In the genomic region with DNA sequence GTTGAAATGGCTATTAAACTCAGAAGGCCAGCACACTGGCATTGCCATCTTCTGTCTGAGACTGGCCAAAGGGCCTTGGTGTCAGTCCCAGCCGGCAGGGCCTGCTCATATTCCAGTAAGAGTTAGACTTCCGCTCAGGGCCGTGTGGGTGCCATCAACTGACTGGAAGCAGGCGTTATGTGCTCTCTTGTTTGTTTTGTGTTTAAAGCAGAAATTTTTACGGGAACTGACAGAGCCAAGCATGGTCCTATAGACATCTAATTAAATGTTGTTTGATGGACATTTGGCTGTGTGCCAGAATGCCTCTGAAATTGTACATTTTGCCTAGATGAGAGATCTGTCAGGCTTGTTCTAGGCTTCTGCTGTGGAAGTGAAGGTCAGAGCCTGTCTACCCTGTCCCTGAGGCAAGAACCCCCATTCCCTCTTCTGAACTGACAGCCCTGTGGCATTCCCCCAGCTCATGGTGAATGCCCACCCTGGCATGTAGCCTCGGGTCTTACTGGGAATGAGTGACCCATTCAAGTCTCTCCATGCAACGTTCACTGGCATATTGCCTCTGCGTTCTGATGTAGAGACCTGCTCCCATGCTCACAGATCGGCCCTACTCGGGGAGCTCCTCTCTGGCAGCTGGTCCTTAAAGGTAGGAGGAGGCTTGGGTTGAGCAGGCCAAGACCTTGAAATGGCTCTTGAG, we compare ENCODE assay signal across 23 mouse cellular contexts. TPM values are rescaled to one million over a fixed set of nuclear protein-coding genes. Genes with fewer than 3 reads are reported as not detected.
DNase-seq lines count a peak whose midpoint lies in the region; ATAC-seq and TF ChIP-seq lines count a peak whose summit lies in the region.
"Had no signal": no experiment of that assay in that cellular context is flagged by ENCODE, and none has a peak within 500 bp of the region (broad histone marks: within the 10 kb centered on the region; RNA-seq: fewer than 3 reads in every experiment).

No protein-coding gene starts in this region.

- 61% methylated on average over 10 of the region's 10 CpGs for WGBS in lung, embryonic 16.5 days
- WGBS in forebrain, embryonic 16.5 days, result 49% methylated on average over 10 of the region's 10 CpGs

- H3K27me3 ChIP-seq in lung, embryonic 16.5 days (ENCODE audit: control insufficient read depth, insufficient read depth, low read depth, low read length), result no peaks in the 10 kb centered on the region
- H3K27me3 ChIP-seq in forebrain, embryonic 16.5 days (replicated peaks; ENCODE audit: control insufficient read depth, insufficient read depth, low read length), result no peaks in the 10 kb centered on the region
- H3K27me3 ChIP-seq: hindbrain, embryonic 15.5 days; limb, embryonic 15.5 days; midbrain, embryonic 15.5 days; neural tube, embryonic 13.5 days had no signal

- H3K4me2 ChIP-seq in lung, embryonic 16.5 days (ENCODE audit: low read depth, low read length), result no peak overlapping the region
- H3K4me2 ChIP-seq in forebrain, embryonic 16.5 days (ENCODE audit: low read length), result no peak overlapping the region
- H3K4me2 ChIP-seq: hindbrain, embryonic 15.5 days; limb, embryonic 15.5 days; midbrain, embryonic 15.5 days; neural tube, embryonic 13.5 days had no signal

- H3K4me3 ChIP-seq in gastrocnemius, adult 2 months, result no peak overlapping the region
- no peak overlapping the region for H3K4me3 ChIP-seq in lung, embryonic 16.5 days (ENCODE audit: low read length)
- no peak overlapping the region for H3K4me3 ChIP-seq in forebrain, embryonic 16.5 days (replicated peaks; ENCODE audit: low read length)
- H3K4me3 ChIP-seq: embryonic facial prominence, embryonic 10.5 days; heart, embryonic 10.5 days; hindbrain, embryonic 15.5 days; limb, embryonic 15.5 days; midbrain, embryonic 15.5 days; myocyte; neural tube, embryonic 13.5 days had no signal

- no peak for TF ChIP-seq CTCF in gastrocnemius, adult 2 months (IDR thresholded peaks at IDR 0.05)

- ATAC-seq in lung, embryonic 16.5 days (ENCODE audit: low read depth), result peak; percentile 64
- peak; percentile 36; the same call in 1 of the 2 replicates for ATAC-seq in forebrain, embryonic 16.5 days
- ATAC-seq: intestine, embryonic 16.5 days; midbrain, embryonic 15.5 days had no signal

- intact Hi-C loops in gastrocnemius, adult 2 months (cut with DNase I), result no loop called here

- no peak overlapping the region for H3K9ac ChIP-seq in lung, embryonic 16.5 days (ENCODE audit: low read length)
- H3K9ac ChIP-seq in forebrain, embryonic 16.5 days (replicated peaks; ENCODE audit: low read depth, low read length), result no peak overlapping the region
- H3K9ac ChIP-seq: hindbrain, embryonic 15.5 days; limb, embryonic 15.5 days; liver, embryonic 14.5 days; midbrain, embryonic 15.5 days; neural tube, embryonic 13.5 days had no signal

- peaks cover 30% of the 10 kb centered on the region for H3K36me3 ChIP-seq in lung, embryonic 16.5 days (ENCODE audit: control insufficient read depth, insufficient read depth, low read length)
- peaks cover 27% of the 10 kb centered on the region for H3K36me3 ChIP-seq in forebrain, embryonic 16.5 days (ENCODE audit: control insufficient read depth, insufficient read depth)

- peaks cover 32% of the 10 kb centered on the region for H3K4me1 ChIP-seq in lung, embryonic 16.5 days (replicated peaks; ENCODE audit: control insufficient read depth, insufficient read depth, low read length)
- H3K4me1 ChIP-seq in forebrain, embryonic 16.5 days (replicated peaks; ENCODE audit: control insufficient read depth, insufficient read depth, low read length), result peaks cover 10% of the 10 kb centered on the region
- H3K4me1 ChIP-seq: embryonic facial prominence, embryonic 10.5 days; limb, embryonic 15.5 days; midbrain, embryonic 15.5 days; neural tube, embryonic 13.5 days had no signal

- DNase-seq in cerebellum, postnatal 10 days, result peak; percentile 71 to 76
- no peak for DNase-seq in cerebellum, postnatal 36 days
- DNase-seq in gastrocnemius, adult 2 months, result peak; percentile 67
- no peak for DNase-seq in gastrocnemius, postnatal 4 days (ENCODE audit: low spot score in 2 of 2)
- no peak for DNase-seq in lung, adult 18-20 months
- DNase-seq: adrenal gland, postnatal 10 days; cerebellum, adult 2 months; kidney, adult 9 months; kidney, postnatal 25 days; thymus, adult 18-20 months; thymus, postnatal 36 days had no signal

- H3K9me3 ChIP-seq in lung, embryonic 16.5 days (ENCODE audit: control insufficient read depth, low read length), result no peaks in the 10 kb centered on the region
- H3K9me3 ChIP-seq in forebrain, embryonic 16.5 days (ENCODE audit: control insufficient read depth, low read length), result no peaks in the 10 kb centered on the region
- H3K9me3 ChIP-seq: embryonic facial prominence, embryonic 10.5 days; heart, embryonic 10.5 days; hindbrain, embryonic 15.5 days; limb, embryonic 15.5 days; midbrain, embryonic 15.5 days; neural tube, embryonic 13.5 days had no signal

- peak overlapping the region; percentile 21; the same call in 1 of the 2 replicates for H3K27ac ChIP-seq in gastrocnemius, adult 2 months
- peak overlapping the region; percentile 64 for H3K27ac ChIP-seq in lung, embryonic 16.5 days (ENCODE audit: low read length)
- H3K27ac ChIP-seq in forebrain, embryonic 16.5 days (ENCODE audit: low read length), result no peak overlapping the region
- H3K27ac ChIP-seq: embryonic facial prominence, embryonic 10.5 days; heart, embryonic 10.5 days; hindbrain, embryonic 15.5 days; limb, embryonic 15.5 days; liver, embryonic 14.5 days; midbrain, embryonic 15.5 days; neural tube, embryonic 13.5 days had no signal

RNA-seq across cellular contexts. Expression of a gene that starts 38.1 kb away (rescaled TPM):
- total RNA-seq in gastrocnemius, adult 2 months (2021), result 10 to 100 TPM; 15.4 to 19.6 TPM
- total RNA-seq in gastrocnemius, postnatal 4 days (2021), result 10 to 100 TPM; 28.5 to 31.3 TPM
- 56.3 and 73.3 TPM in 2 replicates for polyA plus RNA-seq in lung, embryonic 16.5 days (2015; fragmentation: Nextera tagmentation; extraction: Ambion mirVana)
- 87.3 and 97.1 TPM in 2 replicates for polyA plus RNA-seq in forebrain, embryonic 16.5 days (2015; fragmentation: Nextera tagmentation; extraction: Ambion mirVana)

RNA-seq across cellular contexts. Expression of a gene that starts 40.4 kb away (rescaled TPM):
- under 1 TPM; 0.20 to 0.33 TPM for total RNA-seq in gastrocnemius, adult 2 months (2021)
- 1 to 10 TPM; 5.7 to 7.9 TPM for total RNA-seq in gastrocnemius, postnatal 4 days (2021)
- 2.0 and 2.5 TPM in 2 replicates for polyA plus RNA-seq in lung, embryonic 16.5 days (2015; fragmentation: Nextera tagmentation; extraction: Ambion mirVana)
- 0.26 and 0.37 TPM in 2 replicates for polyA plus RNA-seq in forebrain, embryonic 16.5 days (2015; fragmentation: Nextera tagmentation; extraction: Ambion mirVana)
- total RNA-seq: hematopoietic stem cell, adult 5-6 weeks had no signal

Comparison
In these comparisons a context has a peak if more than half of its experiments do, and no peak if none do; other contexts are left out.
1. DNase-seq: peak in cerebellum, postnatal 10 days (2 of 2) and gastrocnemius, adult 2 months (single experiment); none in cerebellum, postnatal 36 days (0 of 2), gastrocnemius, postnatal 4 days (0 of 2) and lung, adult 18-20 months (0 of 2).
2. RNA of a gene that starts 40.4 kb away (total RNA-seq): 5.7 to 7.9 TPM in gastrocnemius, postnatal 4 days; 0.20 to 0.33 TPM in gastrocnemius, adult 2 months; every median in the first group is over 4 times any median in the second.